ENCODE assay signal across 17 mouse cellular contexts in the genomic region with DNA sequence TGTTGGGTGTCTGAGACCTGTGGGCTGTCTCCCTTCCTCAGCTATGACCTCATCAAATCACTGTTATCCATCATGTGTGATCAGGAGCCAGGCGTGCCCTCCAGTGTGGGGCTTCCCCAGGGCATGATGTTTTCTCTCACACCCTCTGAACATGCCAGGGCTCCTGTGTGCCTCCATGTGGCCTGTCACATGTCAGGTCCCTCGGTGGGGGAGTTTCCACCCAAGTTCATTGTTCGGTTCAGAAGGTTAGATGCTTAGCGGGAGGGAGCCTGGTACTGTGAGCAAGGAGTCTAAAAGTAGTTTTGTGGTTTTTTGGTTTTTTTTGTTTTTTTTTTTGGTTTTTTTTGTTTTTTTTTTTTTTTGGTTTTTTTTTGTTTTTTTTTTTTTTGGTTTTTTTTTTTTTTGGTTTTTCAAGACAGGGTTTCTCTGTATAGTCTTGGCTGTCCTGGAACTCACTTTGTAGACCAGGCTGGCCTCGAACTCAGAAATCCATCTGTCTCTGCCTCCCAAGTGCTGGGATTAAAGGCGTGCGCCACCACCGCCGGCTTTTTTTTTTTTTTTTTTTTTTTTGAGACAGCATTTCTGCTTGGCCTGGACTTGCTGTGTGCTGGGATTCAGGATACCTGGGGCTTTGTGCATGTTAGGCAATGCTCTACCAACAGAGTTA.
DNase-seq lines count a peak whose midpoint lies in the region; ATAC-seq lines count a peak whose summit lies in the region.
"Had no signal": no experiment of that assay in that cellular context is flagged by ENCODE, and none has a peak within 500 bp of the region (broad histone marks: within the 10 kb centered on the region; RNA-seq: fewer than 3 reads in every experiment).

No protein-coding gene starts in this region.

- H3K36me3 ChIP-seq in liver, embryonic 12.5 days: no peaks in the 10 kb centered on the region
- H3K36me3 ChIP-seq in liver, embryonic 11.5 days (ENCODE audit: control insufficient read depth, insufficient read depth, low read length): no peaks in the 10 kb centered on the region
- H3K36me3 ChIP-seq: G1E; heart, embryonic 15.5 days; hindbrain, embryonic 13.5 days had no signal

- no peak overlapping the region for H3K4me2 ChIP-seq in liver, embryonic 12.5 days
- no peak overlapping the region for H3K4me2 ChIP-seq in liver, embryonic 11.5 days
- H3K4me2 ChIP-seq: heart, embryonic 15.5 days; hindbrain, embryonic 13.5 days; lung, embryonic 14.5 days had no signal

- 0 out of 2 replicates have a peak, but pooled peaks have one; percentile 11 for ATAC-seq in liver, embryonic 12.5 days
- ATAC-seq in liver, embryonic 11.5 days (replicated peaks; ENCODE audit: low FRiP score): no peak

- peaks cover 58% of the 10 kb centered on the region for H3K4me1 ChIP-seq in liver, embryonic 12.5 days
- peaks cover 43% of the 10 kb centered on the region for H3K4me1 ChIP-seq in liver, embryonic 11.5 days (replicated peaks; ENCODE audit: control insufficient read depth, insufficient read depth, low read length)
- H3K4me1 ChIP-seq in brown adipose tissue, adult 24 weeks (ENCODE audit: control insufficient read depth, insufficient read depth, insufficient read length, low read length): peaks cover 14% of the 10 kb centered on the region

- H3K9me3 ChIP-seq in liver, embryonic 12.5 days (replicated peaks): no peaks in the 10 kb centered on the region
- no peaks in the 10 kb centered on the region for H3K9me3 ChIP-seq in liver, embryonic 11.5 days (ENCODE audit: control insufficient read depth, low read length)
- H3K9me3 ChIP-seq: heart, embryonic 15.5 days; hindbrain, embryonic 13.5 days had no signal

- H3K27ac ChIP-seq in liver, embryonic 12.5 days: no peak overlapping the region
- no peak overlapping the region for H3K27ac ChIP-seq in liver, embryonic 11.5 days (ENCODE audit: low read depth, low read length)
- H3K27ac ChIP-seq in brown adipose tissue, adult 24 weeks (replicated peaks; ENCODE audit: low read depth, low read length): peak overlapping the region; percentile 53
- H3K27ac ChIP-seq: hindbrain, embryonic 13.5 days; macrophage had no signal

- H3K4me3 ChIP-seq in liver, embryonic 12.5 days: no peak overlapping the region
- H3K4me3 ChIP-seq in liver, embryonic 11.5 days (ENCODE audit: low read depth, low read length): no peak overlapping the region
- H3K4me3 ChIP-seq in brown adipose tissue, adult 24 weeks (ENCODE audit: insufficient read depth, low read depth, low read length): no peak overlapping the region
- H3K4me3 ChIP-seq: heart, embryonic 15.5 days; hindbrain, embryonic 13.5 days had no signal

- DNase-seq in liver, embryonic 11.5 days (ENCODE audit: low spot score): no peak
- DNase-seq in A20 (ENCODE audit: low read depth, low spot score): peak; percentile 31
- DNase-seq in CD4-positive, CD25-positive, alpha-beta regulatory T cell, adult 2 months (ENCODE audit: low read depth, low spot score): peak; percentile 70
- no peak for DNase-seq in urinary bladder, postnatal 4 days (ENCODE audit: low spot score in 2 of 2)
- no peak for DNase-seq in Muller cell, postnatal 12 days (ENCODE audit: inconsistent ontology term)
- no peak for DNase-seq in right cerebral cortex, adult 18-20 months
- DNase-seq: cerebellum, postnatal 25 days; gastrocnemius, postnatal 25 days; kidney, adult 11 months; kidney, postnatal 10 days; lung, embryonic 14.5 days had no signal

- peaks cover 90% of the 10 kb centered on the region for H3K27me3 ChIP-seq in liver, embryonic 12.5 days (replicated peaks)
- H3K27me3 ChIP-seq in liver, embryonic 11.5 days (replicated peaks; ENCODE audit: control insufficient read depth, insufficient read depth, low read length): no peaks in the 10 kb centered on the region

- H3K9ac ChIP-seq in liver, embryonic 12.5 days: no peak overlapping the region
- H3K9ac ChIP-seq in liver, embryonic 11.5 days (ENCODE audit: low read depth, low read length): no peak overlapping the region
- H3K9ac ChIP-seq: heart, embryonic 15.5 days; hindbrain, embryonic 13.5 days; lung, embryonic 14.5 days had no signal

- WGBS in liver, embryonic 12.5 days (ENCODE audit: insufficient replicate concordance): 84% methylated on average over 9 of the region's 9 CpGs
- WGBS in liver, embryonic 11.5 days: 86% methylated on average over 9 of the region's 9 CpGs

Comparison
In these comparisons a context has a peak if more than half of its experiments do, and no peak if none do; other contexts are left out.
1. DNase-seq: peak in A20 (single experiment) and CD4-positive, CD25-positive, alpha-beta regulatory T cell, adult 2 months (single experiment); none in liver, embryonic 11.5 days (single experiment), urinary bladder, postnatal 4 days (0 of 2), Muller cell, postnatal 12 days (single experiment) and right cerebral cortex, adult 18-20 months (single experiment).